ENCODE assay signal across 8 mouse cellular contexts in the genomic region with DNA sequence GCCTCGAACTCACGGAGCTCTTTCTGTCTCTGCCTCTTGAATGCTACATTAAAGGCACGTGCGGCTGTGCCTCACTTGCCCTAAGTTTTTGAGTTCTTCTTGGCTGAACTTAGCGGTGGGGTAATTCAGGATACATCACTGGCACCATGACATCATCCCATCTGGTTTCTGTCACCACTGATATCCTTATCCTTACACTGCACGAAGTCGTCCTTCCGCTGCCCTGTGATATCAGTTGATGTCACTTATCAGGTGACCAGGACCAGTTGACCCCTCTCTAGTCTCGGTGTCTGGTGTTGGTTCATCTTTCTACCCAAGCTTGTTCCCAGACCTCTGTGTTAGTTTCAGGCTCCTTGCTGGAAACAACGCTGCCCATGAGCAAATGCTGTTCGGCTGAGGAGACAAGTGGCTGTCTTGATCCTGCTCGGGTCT. TPM values are rescaled to one million over a fixed set of nuclear protein-coding genes. Genes with fewer than 3 reads are reported as not detected.
DNase-seq lines count a peak whose midpoint lies in the region; ATAC-seq lines count a peak whose summit lies in the region.

No protein-coding gene starts in this region.

- peak overlapping the region; percentile 50 for H3K4me3 ChIP-seq in kidney, embryonic 14.5 days (ENCODE audit: low read length)
- H3K4me3 ChIP-seq in embryonic facial prominence, embryonic 13.5 days: peak overlapping the region; percentile 57
- H3K4me3 ChIP-seq in hindbrain, embryonic 15.5 days: peak overlapping the region; percentile 55
- H3K4me3 ChIP-seq in midbrain, embryonic 12.5 days: peak overlapping the region; percentile 67

- no peaks in the 10 kb centered on the region for H3K36me3 ChIP-seq in kidney, embryonic 14.5 days (ENCODE audit: control insufficient read depth, insufficient read depth, low read length)
- H3K36me3 ChIP-seq in embryonic facial prominence, embryonic 13.5 days: no peaks in the 10 kb centered on the region
- no peaks in the 10 kb centered on the region for H3K36me3 ChIP-seq in hindbrain, embryonic 15.5 days
- H3K36me3 ChIP-seq in midbrain, embryonic 12.5 days: no peaks in the 10 kb centered on the region

- H3K27ac ChIP-seq in kidney, embryonic 14.5 days (ENCODE audit: low read depth, low read length): no peak overlapping the region
- H3K27ac ChIP-seq in embryonic facial prominence, embryonic 13.5 days: no peak overlapping the region
- peak overlapping the region; percentile 65 for H3K27ac ChIP-seq in hindbrain, embryonic 15.5 days (replicated peaks)
- peak overlapping the region; percentile 66 for H3K27ac ChIP-seq in midbrain, embryonic 12.5 days (replicated peaks)

- no peaks in the 10 kb centered on the region for H3K9me3 ChIP-seq in kidney, embryonic 14.5 days (ENCODE audit: control insufficient read depth, low read length)
- no peaks in the 10 kb centered on the region for H3K9me3 ChIP-seq in embryonic facial prominence, embryonic 13.5 days
- H3K9me3 ChIP-seq in hindbrain, embryonic 15.5 days: no peaks in the 10 kb centered on the region
- no peaks in the 10 kb centered on the region for H3K9me3 ChIP-seq in midbrain, embryonic 12.5 days

- ATAC-seq in kidney, embryonic 14.5 days (ENCODE audit: low FRiP score, low TSS enrichment): no peak
- no peak for ATAC-seq in embryonic facial prominence, embryonic 13.5 days (ENCODE audit: insufficient number of reproducible peaks, insufficient read depth, low FRiP score, low TSS enrichment, low read depth)
- ATAC-seq in hindbrain, embryonic 15.5 days (ENCODE audit: low FRiP score, low read depth): no peak
- ATAC-seq in midbrain, embryonic 12.5 days (ENCODE audit: low FRiP score, low read depth): no peak

- H3K4me1 ChIP-seq in kidney, embryonic 14.5 days (ENCODE audit: control insufficient read depth, insufficient read depth, low read length): no peaks in the 10 kb centered on the region
- H3K4me1 ChIP-seq in embryonic facial prominence, embryonic 13.5 days: peaks cover 22% of the 10 kb centered on the region
- H3K4me1 ChIP-seq in hindbrain, embryonic 15.5 days (replicated peaks): peaks cover 26% of the 10 kb centered on the region
- H3K4me1 ChIP-seq in midbrain, embryonic 12.5 days: peaks cover 34% of the 10 kb centered on the region

- H3K4me2 ChIP-seq in kidney, embryonic 14.5 days (replicated peaks; ENCODE audit: low read depth, low read length): peak overlapping the region; percentile 88
- peak overlapping the region; percentile 98 for H3K4me2 ChIP-seq in embryonic facial prominence, embryonic 13.5 days
- peak overlapping the region; percentile 92 for H3K4me2 ChIP-seq in hindbrain, embryonic 15.5 days
- peak overlapping the region; percentile 93 for H3K4me2 ChIP-seq in midbrain, embryonic 12.5 days (replicated peaks)

- 47% methylated on average over 12 of the region's 12 CpGs for WGBS in kidney, embryonic 14.5 days
- WGBS in embryonic facial prominence, embryonic 13.5 days: 37% methylated on average over 12 of the region's 12 CpGs
- 41% methylated on average over 12 of the region's 12 CpGs for WGBS in hindbrain, embryonic 15.5 days
- WGBS in midbrain, embryonic 12.5 days: 48% methylated on average over 12 of the region's 12 CpGs

- H3K9ac ChIP-seq in kidney, embryonic 14.5 days (ENCODE audit: low read depth, low read length): no peak overlapping the region
- peak overlapping the region; percentile 75 for H3K9ac ChIP-seq in embryonic facial prominence, embryonic 13.5 days
- H3K9ac ChIP-seq in hindbrain, embryonic 15.5 days: no peak overlapping the region
- H3K9ac ChIP-seq in midbrain, embryonic 12.5 days (replicated peaks): peak overlapping the region; percentile 77

- DNase-seq in kidney, postnatal 4 days: no peak
- no peak for DNase-seq in retina, embryonic 14.5 days (ENCODE audit: low spot score)
- no peak for DNase-seq in urinary bladder, postnatal 10 days (ENCODE audit: low spot score)
- DNase-seq in thymus, adult 18-20 months: no peak

- no peaks in the 10 kb centered on the region; the same call in 1 of the 2 replicates for H3K27me3 ChIP-seq in kidney, embryonic 14.5 days (ENCODE audit: control insufficient read depth, insufficient read depth, low read length)
- H3K27me3 ChIP-seq in embryonic facial prominence, embryonic 13.5 days: peaks cover 39% of the 10 kb centered on the region
- no peaks in the 10 kb centered on the region for H3K27me3 ChIP-seq in hindbrain, embryonic 15.5 days
- peaks cover 27% of the 10 kb centered on the region for H3K27me3 ChIP-seq in midbrain, embryonic 12.5 days

RNA-seq across cellular contexts. Expression of a gene that starts 0.6 kb away (rescaled TPM):
- 1.0 and 1.6 TPM in 2 replicates for polyA plus RNA-seq in kidney, embryonic 14.5 days (2014; fragmentation: Nextera tagmentation; extraction: Ambion mirVana)
- polyA plus RNA-seq in embryonic facial prominence, embryonic 13.5 days (2015; fragmentation: Nextera tagmentation; extraction: Ambion mirVana): 2.3 and 2.9 TPM in 2 replicates
- 4.5 and 5.0 TPM in 2 replicates for polyA plus RNA-seq in hindbrain, embryonic 15.5 days (2015; fragmentation: Nextera tagmentation; extraction: Ambion mirVana)
- 7.6 and 8.1 TPM in 2 replicates for polyA plus RNA-seq in midbrain, embryonic 12.5 days (2016; fragmentation: Nextera tagmentation; extraction: Ambion mirVana)

RNA-seq across cellular contexts. Expression of a gene that starts 1.9 kb away (rescaled TPM):
- polyA plus RNA-seq in kidney, embryonic 14.5 days (2014; fragmentation: Nextera tagmentation; extraction: Ambion mirVana): 0.36 TPM in 1 of 2 replicates, not detected in the other
- 1.6 and 2.1 TPM in 2 replicates for polyA plus RNA-seq in embryonic facial prominence, embryonic 13.5 days (2015; fragmentation: Nextera tagmentation; extraction: Ambion mirVana)
- 1.5 and 5.1 TPM in 2 replicates for polyA plus RNA-seq in hindbrain, embryonic 15.5 days (2015; fragmentation: Nextera tagmentation; extraction: Ambion mirVana)
- polyA plus RNA-seq in midbrain, embryonic 12.5 days (2016; fragmentation: Nextera tagmentation; extraction: Ambion mirVana): 1.3 and 2.0 TPM in 2 replicates

RNA-seq across cellular contexts. Expression of a gene that starts 5.2 kb away (rescaled TPM):
- 61.6 and 83.9 TPM in 2 replicates for polyA plus RNA-seq in kidney, embryonic 14.5 days (2014; fragmentation: Nextera tagmentation; extraction: Ambion mirVana)
- 83.7 and 92.1 TPM in 2 replicates for polyA plus RNA-seq in embryonic facial prominence, embryonic 13.5 days (2015; fragmentation: Nextera tagmentation; extraction: Ambion mirVana)
- polyA plus RNA-seq in hindbrain, embryonic 15.5 days (2015; fragmentation: Nextera tagmentation; extraction: Ambion mirVana): 116 TPM in 2 replicates
- polyA plus RNA-seq in midbrain, embryonic 12.5 days (2016; fragmentation: Nextera tagmentation; extraction: Ambion mirVana): 155 and 160 TPM in 2 replicates

RNA-seq across cellular contexts. Expression of a gene that starts 13.2 kb away (rescaled TPM):
- 0.67 and 0.92 TPM in 2 replicates for polyA plus RNA-seq in kidney, embryonic 14.5 days (2014; fragmentation: Nextera tagmentation; extraction: Ambion mirVana)
- 0.62 and 1.1 TPM in 2 replicates for polyA plus RNA-seq in embryonic facial prominence, embryonic 13.5 days (2015; fragmentation: Nextera tagmentation; extraction: Ambion mirVana)
- polyA plus RNA-seq in hindbrain, embryonic 15.5 days (2015; fragmentation: Nextera tagmentation; extraction: Ambion mirVana): 1.9 and 2.5 TPM in 2 replicates
- 2.0 and 2.1 TPM in 2 replicates for polyA plus RNA-seq in midbrain, embryonic 12.5 days (2016; fragmentation: Nextera tagmentation; extraction: Ambion mirVana)

RNA-seq across cellular contexts. Expression of a gene that starts 32.2 kb away (rescaled TPM):
- 17.4 and 20.3 TPM in 2 replicates for polyA plus RNA-seq in kidney, embryonic 14.5 days (2014; fragmentation: Nextera tagmentation; extraction: Ambion mirVana)
- polyA plus RNA-seq in embryonic facial prominence, embryonic 13.5 days (2015; fragmentation: Nextera tagmentation; extraction: Ambion mirVana): 29.9 and 30.7 TPM in 2 replicates
- polyA plus RNA-seq in hindbrain, embryonic 15.5 days (2015; fragmentation: Nextera tagmentation; extraction: Ambion mirVana): 26.1 and 30.4 TPM in 2 replicates
- 29.7 and 31.9 TPM in 2 replicates for polyA plus RNA-seq in midbrain, embryonic 12.5 days (2016; fragmentation: Nextera tagmentation; extraction: Ambion mirVana)

Comparison
In these comparisons a context has a peak if more than half of its experiments do, and no peak if none do; other contexts are left out.
1. H3K27ac ChIP-seq: peak in hindbrain, embryonic 15.5 days (single experiment) and midbrain, embryonic 12.5 days (single experiment); none in kidney, embryonic 14.5 days (single experiment) and embryonic facial prominence, embryonic 13.5 days (single experiment).
2. H3K9ac ChIP-seq: peak in embryonic facial prominence, embryonic 13.5 days (single experiment) and midbrain, embryonic 12.5 days (single experiment); none in kidney, embryonic 14.5 days (single experiment) and hindbrain, embryonic 15.5 days (single experiment).
3. Peak in every context shown above with its lines, with median percentiles within 50 percentile points of each other: H3K4me2 ChIP-seq and H3K4me3 ChIP-seq.